Mouse (Mus musculus) hematopoietic stem cell, adult 5-6 weeks (primary cell): ENCODE results near the gene Rffl. TPM values are rescaled to one million over a fixed set of nuclear protein-coding genes. Genes with fewer than 3 reads are reported as not detected.

ENCODE experiments used
- total RNA-seq: library from RNA; stranded (forward); fragments of 172-1452, 232-1000 nt; gene quantifications from 2 replicates; pipeline ENCODE4 v1.2.3, GENCODE M21; 2017

Rffl gene
- total RNA-seq, 1 experiment from 2014 or later: 15.8 TPM

Other genes with a start within 250 kb of the Rffl start
- gene Cct6b, start 106.9 kb downstream of the Rffl start, total RNA-seq: 0.31 TPM in 1 of 2 replicates, not detected in the other
- 54.7 and 66.5 TPM in 2 replicates for gene Zfp830, start 106.9 kb downstream of the Rffl start, total RNA-seq
- gene Lig3, start 90.1 kb downstream of the Rffl start, total RNA-seq: 47.4 and 54.5 TPM in 2 replicates
- 15.2 and 21.4 TPM in 2 replicates for gene Rad51d, start 19.4 kb upstream of the Rffl start, total RNA-seq
- not detected in 2 replicates for gene Fndc8, start 20.9 kb upstream of the Rffl start, total RNA-seq
- gene Nle1, start 37.2 kb upstream of the Rffl start, total RNA-seq: 28.5 and 30.5 TPM in 2 replicates
- 0.15 and 1.6 TPM in 2 replicates for gene Unc45b, start 39.3 kb upstream of the Rffl start, total RNA-seq
- gene Slfn5, start 80.1 kb upstream of the Rffl start, total RNA-seq: 14.1 and 30.8 TPM in 2 replicates
- 50.1 and 52.5 TPM in 2 replicates for gene Slfn9, start 120.6 kb upstream of the Rffl start, total RNA-seq
- 44.3 and 56.4 TPM in 2 replicates for gene Slfn8, start 149.6 kb upstream of the Rffl start, total RNA-seq
- 37.2 and 65.0 TPM in 2 replicates for gene Slfn2, start 193.9 kb upstream of the Rffl start, total RNA-seq
- 13.5 and 24.0 TPM in 2 replicates for gene Slfn1, start 245.6 kb upstream of the Rffl start, total RNA-seq